Mouse (Mus musculus) gastrocnemius, adult 18-20 months (tissue): ENCODE results near the gene Olfr1380. TPM values are rescaled to one million over a fixed set of nuclear protein-coding genes. Genes with fewer than 3 reads are reported as not detected.
"Not testable (repeated sequence)": the region's sequence is repeated elsewhere in the genome, so short reads cannot be mapped to it uniquely, and the experiment has no call there.

Experiments
- DNase-seq: peaks from one replicate; pipeline ENCODE4 v3.0.0; 2021; ENCODE audit warnings: low spot score
- long read RNA-seq, 2 experiments: library from polyadenylated mRNA; stranded (forward); transcript quantifications; one replicate each; pipeline ENCODE4 v2.0.0; 2021
- total RNA-seq, 2 experiments: library from RNA; stranded (reverse); gene quantifications; 2 replicates each; pipeline ENCODE4 v1.2.3; 2021

The Olfr1380 gene
- not detected for total RNA-seq
- long read RNA-seq, experiment 1: 0 reads
- long read RNA-seq, experiment 2: 0 reads

DNA sequence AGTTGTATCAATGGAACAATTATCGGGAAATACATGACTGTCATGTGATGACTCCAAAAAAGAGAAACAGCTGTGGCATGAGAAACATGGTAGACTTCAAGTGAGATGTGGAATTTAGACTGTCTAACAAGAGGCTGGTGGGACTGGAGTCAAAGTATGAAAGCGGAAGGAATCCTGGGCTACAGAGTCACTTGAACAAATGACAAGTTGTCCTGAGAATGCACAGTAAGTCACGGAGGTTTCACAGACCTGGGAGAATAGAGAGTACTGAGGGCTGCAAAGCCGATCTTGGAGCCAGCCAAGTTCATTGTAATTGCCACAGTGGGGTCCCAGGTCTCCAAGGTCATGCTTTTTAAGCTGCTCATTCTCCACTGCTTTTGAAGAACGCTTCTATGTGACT is at the start of gene Olfr1380:
Gene Olfr1380, plus strand, starts transcription at position 301 of the 400 bp plus-strand sequence.
- DNase-seq: not testable (repeated sequence)

DNA sequence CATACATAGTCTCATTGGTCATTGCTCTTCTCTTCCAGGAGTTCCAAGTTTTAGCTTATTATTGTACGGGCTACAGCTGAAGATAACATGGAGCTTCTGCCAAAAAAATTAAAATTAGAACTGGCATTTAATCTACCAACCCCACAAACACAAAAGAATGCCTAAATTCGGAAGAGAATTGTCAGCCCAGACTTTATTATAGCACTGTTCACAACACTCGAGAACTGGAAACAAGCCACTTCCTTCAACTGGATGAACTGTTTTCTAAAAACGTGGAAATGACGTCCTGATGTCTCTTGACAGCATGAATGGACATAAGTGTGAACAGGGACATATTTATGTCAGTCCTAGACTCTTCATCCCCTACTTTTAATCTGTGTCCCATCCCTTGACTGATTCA is 38.6 kb upstream of the Olfr1380 start:
- DNase-seq: no peak

GRCm38 (mm10) chr11:49519348-49519747 is 37.3 kb upstream of the Olfr1380 start, which contains the start of gene Olfr1383:
TSS of gene Olfr1383 (plus strand) at chr11:49519648.
- no peak for DNase-seq

DNA sequence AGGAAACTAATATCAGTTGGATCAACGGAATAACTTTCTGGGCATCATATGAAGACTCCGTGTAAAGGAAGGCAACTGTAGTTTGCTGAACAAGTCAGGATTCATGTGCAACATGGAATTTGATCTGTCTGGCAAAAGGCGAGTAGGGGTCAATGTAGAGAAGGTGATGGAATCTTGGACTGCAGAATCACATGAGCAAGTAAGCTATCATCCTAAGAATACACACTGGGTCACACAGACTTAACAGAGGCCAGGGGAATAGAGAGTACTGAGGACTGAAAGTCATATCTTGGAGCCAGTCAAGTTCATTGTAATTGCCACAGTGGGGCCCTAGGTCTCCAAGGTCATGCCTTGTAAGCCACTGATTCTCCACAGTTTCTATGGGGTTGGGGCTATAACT is 28.7 kb upstream of the Olfr1380 start, which contains the start of gene Olfr1382:
Gene Olfr1382, plus strand, starts transcription at position 301 of the 400 bp plus-strand sequence.
- no peak for DNase-seq

GRCm38 (mm10) chr11:49532761-49533160 is 23.9 kb upstream of the Olfr1380 start:
- DNase-seq: no peak

GRCm38 (mm10) chr11:49536631-49537030 is 20.0 kb upstream of the Olfr1380 start:
- DNase-seq: not testable (repeated sequence)

DNA sequence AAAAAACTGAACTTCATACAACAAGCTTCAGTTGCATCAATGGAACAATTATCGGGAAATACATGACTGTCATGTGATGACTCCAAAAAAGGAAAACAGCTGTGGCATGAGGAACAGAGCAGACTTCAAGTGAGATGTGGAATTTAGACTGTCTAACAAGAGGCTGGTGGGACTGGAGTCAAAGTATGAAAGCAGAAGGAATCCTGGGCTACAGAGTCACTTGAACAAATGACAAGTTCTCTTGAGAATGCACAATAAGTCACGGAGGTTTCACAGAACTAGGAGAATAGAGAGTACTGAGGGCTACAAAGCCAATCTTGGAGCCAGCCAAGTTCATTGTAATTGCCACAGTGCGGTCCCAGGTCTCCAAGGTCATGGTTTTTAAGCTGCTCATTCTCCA is 13.5 kb upstream of the Olfr1380 start, which contains the start of gene Olfr1381:
Gene Olfr1381, plus strand, starts transcription at position 301 of the 400 bp plus-strand sequence.
- not testable (repeated sequence) for DNase-seq

DNA sequence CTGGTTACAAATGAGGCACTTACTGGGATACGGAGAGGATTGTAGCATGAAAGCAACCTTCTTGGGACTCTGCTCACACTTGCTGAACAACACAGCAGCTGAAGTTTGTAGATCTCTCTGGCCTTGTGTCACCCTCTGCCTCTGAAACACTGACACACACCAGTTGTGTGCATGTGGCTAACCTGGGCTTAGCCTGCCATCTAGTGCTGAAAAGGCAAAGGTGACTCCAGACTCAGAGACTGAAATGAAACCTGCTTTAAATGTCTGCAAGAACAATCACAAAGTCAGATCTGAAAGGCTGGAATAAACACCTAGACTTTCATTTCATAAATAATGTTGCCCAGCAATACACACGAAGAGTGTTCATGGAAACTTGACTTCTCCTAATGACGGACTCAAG is 2.6 kb upstream of the Olfr1380 start:
- DNase-seq: not testable (repeated sequence)

DNA sequence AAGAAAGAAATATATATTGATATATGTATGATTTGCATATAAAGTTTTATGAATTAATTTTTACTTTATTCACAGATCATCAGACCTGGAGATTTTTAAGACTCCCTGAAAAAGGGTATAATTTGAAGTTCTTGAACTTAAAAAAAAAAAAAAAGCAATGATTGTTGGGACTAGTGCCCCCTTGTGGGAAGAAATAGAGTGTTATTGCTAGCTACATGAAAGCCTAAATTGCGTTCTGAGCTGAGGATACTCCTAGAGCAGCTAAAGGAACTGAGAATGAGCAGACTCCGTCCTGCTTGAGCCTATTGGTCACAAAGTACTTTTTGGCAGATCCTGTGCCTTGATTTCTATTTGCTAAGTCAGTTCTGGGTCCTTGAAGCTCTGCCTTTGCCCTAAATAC is 18.4 kb downstream of the Olfr1380 start:
- not testable (repeated sequence) for DNase-seq

GRCm38 (mm10) chr11:49580452-49580851 is 23.8 kb downstream of the Olfr1380 start:
- not testable (repeated sequence) for DNase-seq

GRCm38 (mm10) chr11:49590213-49590612 is 33.5 kb downstream of the Olfr1380 start:
- no peak for DNase-seq

DNA sequence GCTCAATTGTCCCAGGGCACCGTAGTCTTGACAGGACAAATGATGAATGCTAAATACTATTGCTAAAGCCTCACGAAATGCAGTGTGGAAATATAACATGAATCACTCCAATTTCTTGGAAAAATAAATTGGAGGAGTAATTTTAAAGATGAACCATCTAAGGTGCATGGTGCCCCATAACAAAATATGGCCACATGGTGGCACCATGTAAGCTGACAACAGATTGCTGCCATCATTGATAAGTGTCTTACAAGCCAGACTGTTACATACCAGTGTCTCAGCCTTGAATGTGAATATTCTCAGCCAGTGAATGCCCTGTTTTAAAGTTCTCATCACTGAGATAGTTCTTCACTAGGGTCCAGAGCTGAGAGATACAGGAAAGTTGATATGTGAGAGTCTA is 40.5 kb downstream of the Olfr1380 start:
- DNase-seq: not testable (repeated sequence)

DNA sequence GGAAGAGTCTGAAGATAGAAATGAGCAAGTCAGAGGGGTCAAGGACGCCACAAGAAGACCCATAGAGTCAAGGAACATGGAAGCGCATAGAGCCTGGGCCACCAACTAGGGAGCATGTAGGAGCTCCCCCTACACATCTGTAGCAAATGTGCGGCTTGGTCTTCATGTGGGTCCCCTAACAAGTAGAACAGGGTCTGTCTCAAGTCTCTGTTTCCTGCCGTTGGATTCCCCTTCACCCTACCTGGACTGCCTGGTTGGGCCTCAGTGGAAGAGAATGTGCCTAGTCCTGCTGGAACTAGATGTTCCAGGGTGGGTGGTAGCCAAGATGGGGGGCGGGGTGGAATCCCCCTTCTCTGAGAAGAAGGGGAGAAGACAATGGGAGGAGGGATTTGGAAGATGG is 51.6 kb downstream of the Olfr1380 start:
- DNase-seq: not testable (repeated sequence)

DNA sequence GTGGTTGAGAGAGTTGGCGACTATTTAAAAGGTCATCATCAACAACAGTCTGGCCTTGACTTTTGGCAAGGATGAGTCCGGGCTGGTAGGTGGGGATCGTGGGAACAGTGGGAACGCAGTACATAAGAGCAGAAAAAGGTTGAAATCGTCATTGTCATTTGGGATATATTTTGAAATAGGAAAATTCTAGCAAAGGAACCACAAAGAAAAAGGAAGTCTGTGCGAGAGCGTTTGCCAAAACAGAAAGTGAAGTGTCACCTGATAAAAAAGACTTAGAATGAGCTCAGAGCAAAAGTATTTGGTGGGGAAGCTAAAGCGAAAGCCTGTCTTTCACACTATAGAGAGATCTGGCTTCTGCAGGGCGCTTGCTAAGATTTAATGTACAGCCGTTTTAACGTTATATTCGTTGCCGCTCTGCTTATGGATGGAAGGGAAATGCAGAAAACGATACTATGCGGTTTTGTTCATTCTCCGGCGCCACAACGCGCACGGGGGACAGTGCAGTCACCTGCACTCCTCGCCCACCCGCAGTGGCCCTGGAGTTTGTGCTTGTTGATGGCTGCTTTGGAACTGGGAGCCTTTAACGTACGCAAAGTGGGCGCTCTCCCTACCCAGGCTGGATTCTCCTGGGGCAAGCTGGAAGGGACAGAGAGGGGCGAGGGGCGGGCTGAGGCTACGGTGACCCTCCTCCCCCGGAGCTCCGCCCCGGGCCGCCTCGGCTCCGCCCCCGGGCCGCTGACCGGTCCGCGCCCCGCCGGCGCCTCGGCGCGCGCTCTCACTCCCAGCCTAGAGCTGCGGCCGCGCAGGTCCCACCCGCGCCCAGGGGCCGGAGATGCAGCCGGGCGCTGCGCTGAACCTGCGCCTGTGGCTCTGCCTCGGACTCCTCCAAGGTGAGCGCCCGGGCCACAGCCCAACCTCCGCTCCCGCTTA is 52.5 kb downstream of the Olfr1380 start, which contains the start of gene Flt4:
Gene Flt4, plus strand, starts transcription at position 326 of the 930 bp plus-strand sequence.
- DNase-seq: not testable (repeated sequence)

DNA sequence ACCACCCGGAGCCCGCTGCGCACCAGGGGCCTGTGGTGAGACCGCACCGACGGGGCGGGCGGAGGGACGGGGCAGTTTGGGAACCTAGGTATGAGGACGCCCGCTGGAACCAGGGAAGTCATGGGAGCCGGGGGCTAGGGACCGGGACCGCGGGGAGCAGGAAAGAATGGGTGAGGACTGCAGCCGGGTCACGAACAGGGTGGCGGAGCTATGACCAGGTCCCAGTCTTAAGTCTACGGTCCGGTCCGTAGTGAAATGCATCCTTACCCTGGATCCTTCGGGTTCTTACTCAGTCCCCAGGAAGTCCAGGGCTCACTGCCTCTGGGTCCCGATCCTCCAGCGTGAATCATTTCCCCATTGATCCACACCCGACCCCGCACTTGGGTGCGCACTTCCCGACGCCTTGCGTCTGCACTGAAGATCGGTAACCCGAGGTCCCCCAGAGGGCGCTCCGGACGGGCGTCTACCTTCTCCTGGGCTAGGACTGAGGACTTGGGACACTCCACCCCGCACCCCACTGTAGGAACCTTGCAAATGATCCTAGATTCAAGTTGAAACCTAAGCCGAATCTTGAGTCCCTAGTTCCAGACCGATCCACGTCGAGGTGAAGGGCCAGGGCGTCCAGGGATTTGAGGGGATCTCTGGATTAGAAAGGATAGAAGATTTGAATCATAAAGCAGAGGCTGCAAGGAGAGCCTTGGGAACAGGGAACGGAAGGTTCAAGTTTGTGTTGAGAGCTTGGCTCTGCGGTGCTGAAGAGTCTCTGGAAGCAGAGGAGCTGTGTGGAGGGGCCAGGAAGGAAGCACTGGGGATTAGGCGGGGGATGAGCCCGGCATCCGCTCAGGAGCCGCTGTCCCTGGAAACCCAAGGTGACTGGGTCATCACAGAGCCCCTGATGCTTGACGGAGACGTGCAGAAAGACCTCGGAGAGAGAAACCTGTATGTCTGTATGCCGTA is 53.5 kb downstream of the Olfr1380 start:
- DNase-seq: not testable (repeated sequence)

DNA sequence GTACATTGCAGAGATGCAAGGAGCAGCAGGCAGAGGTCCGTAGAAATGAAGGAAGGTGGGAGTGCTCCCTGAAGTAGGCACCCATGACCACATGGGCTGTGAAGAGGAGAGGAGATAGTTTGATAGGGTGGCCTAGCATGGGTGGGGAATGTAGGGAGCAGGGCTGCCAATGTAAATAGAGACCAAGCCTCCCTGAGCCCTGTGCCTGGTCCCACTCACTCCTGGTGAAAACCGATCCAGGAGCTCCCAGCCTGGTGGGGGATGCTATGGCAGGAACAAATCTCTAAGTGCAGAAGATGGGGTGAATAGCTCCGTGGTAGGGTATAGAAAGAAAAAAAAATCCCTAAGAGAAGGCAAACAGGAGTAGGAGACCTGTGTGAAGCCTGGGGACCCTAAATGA is 54.7 kb downstream of the Olfr1380 start:
- not testable (repeated sequence) for DNase-seq

- no peak for DNase-seq
These were observed 55.5 kb downstream of the Olfr1380 start for GRCm38 (mm10) chr11:49612154-49612553.

- DNase-seq: no peak
These were observed 56.7 kb downstream of the Olfr1380 start for GRCm38 (mm10) chr11:49613349-49613748.
